Mouse (Mus musculus): ENCODE measurements at regions not wholly inside any gene's neighbourhood (a gene's known extent, or its start where the extent isn't known, plus 50 kb on each side); places are given as distances from the start of the nearest gene placed in this dataset.

DNA sequence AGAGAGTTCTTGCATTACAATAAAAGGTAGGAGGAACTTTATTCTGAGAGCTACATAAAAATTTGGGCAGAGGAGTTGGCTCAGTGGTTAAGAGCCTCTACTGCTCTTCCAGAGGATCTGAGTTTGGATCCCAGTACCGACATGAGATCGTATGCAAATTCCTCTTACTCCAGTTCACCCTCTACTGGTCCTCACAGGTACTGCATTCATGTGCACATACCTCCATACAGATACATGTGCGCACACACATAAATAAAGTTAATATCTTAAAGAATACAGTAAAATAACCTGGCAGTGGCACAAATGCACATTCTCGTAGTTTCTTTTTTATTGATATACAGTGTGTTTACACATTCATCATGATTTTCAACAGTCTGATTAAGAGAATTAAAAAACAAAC is 232.4 kb downstream of the Vps13c start:
- WGBS: 90% methylated on average over 4 of the region's 4 CpGs
- Histone ChIP-seq H3K4me1 (ENCODE audit: control insufficient read depth, insufficient read depth, insufficient read length, low read length) (no peaks in the 10 kb centered on the region), H3K27ac (ENCODE audit: insufficient read depth, low read depth, low read length) (no peak overlapping the region), H3K36me3 (ENCODE audit: control insufficient read depth, insufficient read depth, low read length) (no peaks in the 10 kb centered on the region), H3K4me3 (ENCODE audit: low read depth, low read length) (no peak overlapping the region), H3K27me3 (ENCODE audit: control insufficient read depth, insufficient read depth, low read length) (no peaks in the 10 kb centered on the region)
- TF ChIP-seq POLR2A (IDR thresholded peaks at IDR 0.05; ENCODE audit: low read depth, low read length) (no peak), CTCF (IDR thresholded peaks at IDR 0.05; ENCODE audit: extremely low read depth, insufficient read length, insufficient replicate concordance, low read depth, low read length) (no peak)

DNA sequence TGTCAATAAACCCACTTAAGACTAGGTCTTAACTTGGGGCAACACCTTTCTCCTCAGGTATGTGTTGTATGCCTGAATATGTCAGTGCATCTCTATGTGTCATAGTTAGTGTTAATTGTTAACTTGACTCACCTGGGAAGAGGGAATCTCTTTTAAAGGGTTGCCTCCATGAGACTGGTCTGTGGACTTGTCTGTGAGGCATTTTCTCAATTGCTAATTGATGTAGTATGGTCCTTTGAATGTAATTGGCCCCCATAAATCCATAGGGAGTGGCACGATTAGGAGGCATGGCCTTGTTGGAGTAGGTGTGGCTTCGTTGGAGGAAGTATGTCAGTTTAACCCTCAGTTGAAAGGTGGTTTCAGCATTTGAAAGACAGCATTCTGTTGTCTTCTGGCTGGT is 237.1 kb downstream of the Vps13c start:
- H3K27ac ChIP-seq (ENCODE audit: insufficient read depth, low read depth, low read length): no peak overlapping the region
- H3K36me3 ChIP-seq (ENCODE audit: control insufficient read depth, insufficient read depth, low read length): no peaks in the 10 kb centered on the region
- 30% methylated on average over 2 of the region's 2 CpGs for WGBS
- TF ChIP-seq POLR2A (IDR thresholded peaks at IDR 0.05; ENCODE audit: low read depth, low read length) (no peak), CTCF (IDR thresholded peaks at IDR 0.05; ENCODE audit: extremely low read depth, insufficient read length, insufficient replicate concordance, low read depth, low read length) (no peak)
- H3K27me3 ChIP-seq (ENCODE audit: control insufficient read depth, insufficient read depth, low read length): no peaks in the 10 kb centered on the region
- H3K4me3 ChIP-seq (ENCODE audit: low read depth, low read length): no peak overlapping the region
- H3K4me1 ChIP-seq (ENCODE audit: control insufficient read depth, insufficient read depth, insufficient read length, low read length): no peaks in the 10 kb centered on the region

DNA sequence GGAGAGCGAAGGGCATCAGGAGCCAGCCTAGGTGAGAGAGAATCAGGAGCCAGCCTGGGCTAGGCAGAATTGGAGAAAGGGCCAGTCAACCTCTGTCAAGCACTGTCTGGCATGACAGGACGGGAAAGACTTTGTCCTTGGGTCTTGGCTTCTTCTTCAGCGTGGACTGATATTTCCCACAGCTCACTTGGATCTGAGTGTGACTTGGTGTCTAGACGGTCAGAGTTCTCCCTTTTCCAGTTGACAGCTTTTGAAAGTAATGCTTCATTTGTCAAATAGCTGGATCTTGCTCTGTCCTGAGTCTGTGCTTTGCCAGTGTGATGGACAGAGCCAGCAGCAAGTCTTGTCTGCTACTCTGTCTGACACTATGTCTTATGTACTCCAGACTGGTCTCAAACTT is 243.1 kb downstream of the Vps13c start:
- H3K4me3 ChIP-seq (ENCODE audit: low read depth, low read length): no peak overlapping the region
- H3K36me3 ChIP-seq (ENCODE audit: control insufficient read depth, insufficient read depth, low read length): no peaks in the 10 kb centered on the region
- TF ChIP-seq POLR2A (IDR thresholded peaks at IDR 0.05; ENCODE audit: low read depth, low read length): no peak
- TF ChIP-seq CTCF (IDR thresholded peaks at IDR 0.05; ENCODE audit: extremely low read depth, insufficient read length, insufficient replicate concordance, low read depth, low read length): no peak
- no peaks in the 10 kb centered on the region for H3K4me1 ChIP-seq (ENCODE audit: control insufficient read depth, insufficient read depth, insufficient read length, low read length)
- WGBS: 83% methylated on average over 4 of the region's 4 CpGs
- H3K27ac ChIP-seq (ENCODE audit: insufficient read depth, low read depth, low read length): no peak overlapping the region
- H3K27me3 ChIP-seq (ENCODE audit: control insufficient read depth, insufficient read depth, low read length): no peaks in the 10 kb centered on the region

DNA sequence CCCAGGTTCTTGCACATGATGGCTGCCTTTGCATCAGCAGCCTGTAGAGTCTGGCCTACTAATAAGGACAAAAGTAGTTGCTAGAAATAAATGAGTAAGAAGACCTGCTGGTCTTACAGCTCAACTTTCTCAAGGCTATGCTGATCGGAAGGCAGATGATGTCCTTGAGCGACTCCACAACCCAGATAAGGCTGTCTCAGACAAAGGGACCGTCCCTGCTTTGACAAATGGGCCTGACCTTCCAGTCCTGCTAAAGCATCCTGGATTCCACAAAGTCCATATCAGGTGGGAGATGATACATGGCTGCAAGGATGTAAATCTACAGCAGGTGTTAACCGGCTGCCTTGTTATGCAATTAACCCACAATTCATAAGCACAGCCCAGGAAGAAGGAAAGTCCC is 244.8 kb downstream of the Vps13c start:
- no peak for TF ChIP-seq POLR2A (IDR thresholded peaks at IDR 0.05; ENCODE audit: low read depth, low read length)
- no peak for TF ChIP-seq CTCF (IDR thresholded peaks at IDR 0.05; ENCODE audit: extremely low read depth, insufficient read length, insufficient replicate concordance, low read depth, low read length)
- H3K36me3 ChIP-seq (ENCODE audit: control insufficient read depth, insufficient read depth, low read length): no peaks in the 10 kb centered on the region
- H3K4me3 ChIP-seq (ENCODE audit: low read depth, low read length): no peak overlapping the region
- WGBS: 64% methylated on average over 4 of the region's 4 CpGs
- no peaks in the 10 kb centered on the region for H3K4me1 ChIP-seq (ENCODE audit: control insufficient read depth, insufficient read depth, insufficient read length, low read length)
- H3K27me3 ChIP-seq (ENCODE audit: control insufficient read depth, insufficient read depth, low read length): no peaks in the 10 kb centered on the region
- no peak overlapping the region for H3K27ac ChIP-seq (ENCODE audit: insufficient read depth, low read depth, low read length)

DNA sequence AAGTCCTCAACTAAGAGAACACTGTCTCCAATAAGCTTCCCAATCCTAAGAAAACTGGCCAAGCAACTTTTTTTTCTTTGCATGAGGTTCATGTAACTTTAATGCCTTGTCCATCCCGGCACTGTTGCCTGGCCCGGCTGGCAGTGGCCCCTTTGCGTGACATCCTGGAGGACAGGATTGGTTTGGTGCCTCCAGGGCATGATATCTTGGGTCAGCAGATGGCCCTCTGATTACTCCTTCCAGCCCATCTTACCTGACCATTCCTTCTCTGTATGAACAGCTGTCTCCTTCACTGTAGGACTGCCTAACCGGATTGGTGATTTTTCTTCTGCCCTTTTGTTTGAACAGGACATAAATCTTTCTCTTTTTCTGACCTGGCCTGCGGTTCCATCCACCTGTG is 254.4 kb downstream of the Vps13c start:
- H3K4me1 ChIP-seq (ENCODE audit: control insufficient read depth, insufficient read depth, insufficient read length, low read length): no peaks in the 10 kb centered on the region
- H3K27me3 ChIP-seq (ENCODE audit: control insufficient read depth, insufficient read depth, low read length): no peaks in the 10 kb centered on the region
- H3K4me3 ChIP-seq (ENCODE audit: low read depth, low read length): no peak overlapping the region
- no peak overlapping the region for H3K27ac ChIP-seq (ENCODE audit: insufficient read depth, low read depth, low read length)
- 60% methylated on average over 5 of the region's 5 CpGs for WGBS
- TF ChIP-seq POLR2A (IDR thresholded peaks at IDR 0.05; ENCODE audit: low read depth, low read length): no peak
- TF ChIP-seq CTCF (IDR thresholded peaks at IDR 0.05; ENCODE audit: extremely low read depth, insufficient read length, insufficient replicate concordance, low read depth, low read length): no peak
- no peaks in the 10 kb centered on the region for H3K36me3 ChIP-seq (ENCODE audit: control insufficient read depth, insufficient read depth, low read length)

DNA sequence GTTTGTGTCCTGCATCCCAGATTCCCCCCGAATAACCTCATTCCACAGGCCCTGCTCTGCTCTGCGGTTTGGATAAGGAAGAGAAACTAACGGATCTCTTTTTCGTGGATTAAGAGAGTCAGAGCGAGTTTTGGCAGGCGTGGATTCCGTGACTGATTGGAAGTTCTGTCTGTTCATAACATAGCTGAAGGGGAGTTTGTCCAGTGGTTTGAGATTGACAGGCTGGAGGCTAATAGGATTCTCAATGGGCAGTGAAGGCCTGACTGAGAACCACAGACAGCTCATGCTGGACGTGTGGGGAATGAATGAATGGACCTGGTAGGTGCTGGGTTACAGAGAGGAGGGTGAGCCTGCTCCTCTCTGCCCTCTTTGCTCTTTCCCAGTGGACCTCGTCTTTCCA is 269.6 kb downstream of the Vps13c start:
- Histone ChIP-seq H3K27ac (ENCODE audit: insufficient read depth, low read depth, low read length) (no peak overlapping the region), H3K36me3 (ENCODE audit: control insufficient read depth, insufficient read depth, low read length) (no peaks in the 10 kb centered on the region), H3K27me3 (ENCODE audit: control insufficient read depth, insufficient read depth, low read length) (no peaks in the 10 kb centered on the region), H3K4me1 (ENCODE audit: control insufficient read depth, insufficient read depth, insufficient read length, low read length) (no peaks in the 10 kb centered on the region), H3K4me3 (ENCODE audit: low read depth, low read length) (no peak overlapping the region)
- no peak for TF ChIP-seq CTCF (IDR thresholded peaks at IDR 0.05; ENCODE audit: extremely low read depth, insufficient read length, insufficient replicate concordance, low read depth, low read length)
- TF ChIP-seq POLR2A (IDR thresholded peaks at IDR 0.05; ENCODE audit: low read depth, low read length): no peak
- WGBS: 74% methylated on average over 9 of the region's 9 CpGs

DNA sequence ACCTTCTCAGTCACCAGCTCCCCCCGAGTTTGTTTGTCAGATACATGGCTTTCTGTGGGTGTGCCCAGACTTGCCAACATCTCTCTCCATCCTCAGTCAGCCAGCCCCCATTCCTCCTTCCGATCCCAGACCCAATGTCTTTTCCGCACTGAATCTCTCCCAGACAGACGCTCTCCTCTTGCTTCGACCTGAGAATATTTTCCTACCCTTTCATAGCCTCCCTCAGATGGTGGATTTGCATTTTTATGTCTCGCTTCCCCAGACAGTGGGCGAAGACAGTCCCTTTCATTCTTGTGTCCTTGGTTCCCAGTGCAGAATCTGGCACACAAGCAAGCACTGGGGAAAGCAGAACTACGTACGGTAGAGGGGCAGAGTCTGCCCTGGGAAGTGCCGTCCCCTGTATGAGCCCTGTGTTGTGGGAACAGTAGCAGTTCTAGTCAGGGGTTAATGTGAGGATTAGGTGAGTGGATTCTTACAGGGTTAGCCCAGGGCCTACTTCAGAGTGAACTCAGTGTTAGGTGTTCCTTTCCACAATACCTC is 275.0 kb downstream of the Vps13c start:
- Histone ChIP-seq H3K27ac (ENCODE audit: insufficient read depth, low read depth, low read length) (no peak overlapping the region), H3K4me3 (ENCODE audit: low read depth, low read length) (no peak overlapping the region), H3K27me3 (ENCODE audit: control insufficient read depth, insufficient read depth, low read length) (no peaks in the 10 kb centered on the region), H3K36me3 (ENCODE audit: control insufficient read depth, insufficient read depth, low read length) (no peaks in the 10 kb centered on the region), H3K4me1 (ENCODE audit: control insufficient read depth, insufficient read depth, insufficient read length, low read length) (no peaks in the 10 kb centered on the region)
- WGBS: 80% methylated on average over 10 of the region's 10 CpGs
- TF ChIP-seq POLR2A (IDR thresholded peaks at IDR 0.05; ENCODE audit: low read depth, low read length): no peak
- TF ChIP-seq CTCF (IDR thresholded peaks at IDR 0.05; ENCODE audit: extremely low read depth, insufficient read length, insufficient replicate concordance, low read depth, low read length): no peak

All from small intestine, adult 2 months (tissue).